Mouse (Mus musculus): Measurements from ENCODE around the gene Otulin. TPM values are rescaled to one million over a fixed set of nuclear protein-coding genes. Genes with fewer than 3 reads are reported as not detected.

Otulin gene
- polyA plus RNA-seq, 1 experiment, result 36.9 TPM

DNA sequence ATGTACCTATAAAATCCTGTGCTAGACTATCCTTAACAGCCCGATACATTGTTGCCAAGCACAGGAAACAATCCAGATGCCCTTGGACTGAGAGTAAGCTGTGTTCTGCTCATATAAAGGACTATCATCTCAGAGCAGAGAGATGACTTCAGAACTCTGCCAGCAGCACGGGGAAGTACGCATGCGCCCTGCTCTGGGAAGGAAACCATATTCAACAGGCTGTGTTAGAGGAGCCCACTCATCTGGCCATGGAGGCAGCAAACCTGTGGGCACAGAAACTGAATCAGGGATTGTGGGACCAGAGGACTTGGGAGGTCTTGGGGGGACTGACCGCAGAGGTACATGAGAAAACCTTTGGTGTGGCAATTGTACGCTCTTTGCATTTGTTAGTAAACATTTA lies 31.2 kb upstream of the Otulin start:
- Histone ChIP-seq H3K4me2 (ENCODE audit: low read depth) (no peak overlapping the region), H3K27me3 (ENCODE audit: control insufficient read depth, insufficient read depth, insufficient read length) (peaks cover 6% of the 10 kb centered on the region), H3K79me2 (ENCODE audit: control insufficient read depth, insufficient read depth) (no peaks in the 10 kb centered on the region), H3K4me3 (no peak overlapping the region), H3K36me3 (ENCODE audit: control insufficient read depth, insufficient read depth) (no peaks in the 10 kb centered on the region), H3ac (ENCODE audit: control insufficient read depth, insufficient read length) (no peak overlapping the region)
- no peak for TF ChIP-seq SRF (IDR thresholded peaks at IDR 0.05; ENCODE audit: control insufficient read depth, insufficient read length, low read depth)
- TF ChIP-seq TCF3 (IDR thresholded peaks at IDR 0.05; ENCODE audit: insufficient read length, low read depth), result no peak
- TF ChIP-seq POLR2AphosphoS2 (IDR thresholded peaks at IDR 0.05; ENCODE audit: insufficient read length, low read depth), result no peak
- TF ChIP-seq POLR2A (IDR thresholded peaks at IDR 0.05; ENCODE audit: insufficient read length, low read depth), result no peak
- TF ChIP-seq MAX (IDR thresholded peaks at IDR 0.05; ENCODE audit: low read depth), result no peak
- TF ChIP-seq MYOG (IDR thresholded peaks at IDR 0.05; ENCODE audit: control insufficient read depth in 1 of 3, insufficient read depth in 1 of 3, insufficient read length in 2 of 3, low read depth in 2 of 3), result no peak
- TF ChIP-seq E2F4 (IDR thresholded peaks at IDR 0.05; ENCODE audit: insufficient read depth), result no peak
- TF ChIP-seq USF1 (IDR thresholded peaks at IDR 0.05; ENCODE audit: low read depth), result no peak
- no peak for TF ChIP-seq REST (IDR thresholded peaks at IDR 0.05; ENCODE audit: insufficient read depth, insufficient read length)
- no peak for TF ChIP-seq CEBPB (IDR thresholded peaks at IDR 0.05; ENCODE audit: insufficient read depth, poor library complexity, severe bottlenecking)
- no peak for TF ChIP-seq TCF12 (IDR thresholded peaks at IDR 0.05; ENCODE audit: insufficient read depth, poor library complexity, severe bottlenecking)
- TF ChIP-seq MYOD1 (IDR thresholded peaks at IDR 0.05; ENCODE audit: control insufficient read depth in 1 of 3, insufficient read length in 2 of 3, low read depth in 2 of 3), result no peak

DNA sequence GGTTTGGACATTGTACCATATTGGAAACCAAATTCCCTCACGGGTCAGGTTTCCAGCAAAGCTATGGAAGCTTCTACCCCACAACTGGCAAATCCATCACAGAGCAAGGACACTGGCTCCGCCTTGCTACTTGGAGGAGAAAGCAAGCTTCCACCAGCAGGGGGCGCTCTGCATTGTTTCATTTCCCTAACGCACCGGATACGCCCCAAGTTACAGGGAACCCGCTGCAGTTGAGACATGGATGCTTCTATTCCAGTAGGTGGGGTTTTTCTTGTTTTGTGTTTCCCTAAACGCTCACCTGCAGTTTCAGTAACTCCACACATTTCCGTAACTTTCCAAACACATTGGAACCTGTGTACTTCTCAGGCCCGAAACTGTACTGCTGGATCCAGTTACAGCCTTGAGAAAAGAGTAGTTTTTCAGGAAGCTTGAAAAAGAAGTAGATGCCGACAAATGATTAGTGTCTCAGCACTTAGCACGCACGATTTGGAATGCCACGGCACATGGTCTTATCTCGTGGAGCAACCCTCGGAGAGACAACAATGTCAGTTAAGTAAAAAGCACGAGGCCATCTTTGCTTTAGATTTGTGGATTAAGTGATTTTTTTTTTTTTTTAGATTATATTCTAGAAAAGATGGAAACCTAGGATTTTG lies 29.2 kb upstream of the Otulin start:
- Histone ChIP-seq H3K4me2 (ENCODE audit: low read depth) (no peak overlapping the region), H3K4me3 (no peak overlapping the region), H3ac (ENCODE audit: control insufficient read depth, insufficient read length) (no peak overlapping the region), H3K27me3 (ENCODE audit: control insufficient read depth, insufficient read depth, insufficient read length) (no peaks in the 10 kb centered on the region), H3K79me2 (ENCODE audit: control insufficient read depth, insufficient read depth) (no peaks in the 10 kb centered on the region), H3K36me3 (ENCODE audit: control insufficient read depth, insufficient read depth) (no peaks in the 10 kb centered on the region)
- TF ChIP-seq REST (IDR thresholded peaks at IDR 0.05; ENCODE audit: insufficient read depth, insufficient read length) (no peak), POLR2A (IDR thresholded peaks at IDR 0.05; ENCODE audit: insufficient read length, low read depth) (no peak), CEBPB (IDR thresholded peaks at IDR 0.05; ENCODE audit: insufficient read depth, poor library complexity, severe bottlenecking) (no peak), TCF12 (IDR thresholded peaks at IDR 0.05; ENCODE audit: insufficient read depth, poor library complexity, severe bottlenecking) (no peak), MAX (IDR thresholded peaks at IDR 0.05; ENCODE audit: low read depth) (no peak), MYOG (IDR thresholded peaks at IDR 0.05; ENCODE audit: control insufficient read depth in 1 of 3, insufficient read depth in 1 of 3, insufficient read length in 2 of 3, low read depth in 2 of 3) (no peak), POLR2AphosphoS2 (IDR thresholded peaks at IDR 0.05; ENCODE audit: insufficient read length, low read depth) (no peak), USF1 (IDR thresholded peaks at IDR 0.05; ENCODE audit: low read depth) (no peak), TCF3 (IDR thresholded peaks at IDR 0.05; ENCODE audit: insufficient read length, low read depth) (no peak), SRF (IDR thresholded peaks at IDR 0.05; ENCODE audit: control insufficient read depth, insufficient read length, low read depth) (no peak), E2F4 (IDR thresholded peaks at IDR 0.05; ENCODE audit: insufficient read depth) (no peak), MYOD1 (IDR thresholded peaks at IDR 0.05; ENCODE audit: control insufficient read depth in 1 of 3, insufficient read length in 2 of 3, low read depth in 2 of 3) (no peak)

DNA sequence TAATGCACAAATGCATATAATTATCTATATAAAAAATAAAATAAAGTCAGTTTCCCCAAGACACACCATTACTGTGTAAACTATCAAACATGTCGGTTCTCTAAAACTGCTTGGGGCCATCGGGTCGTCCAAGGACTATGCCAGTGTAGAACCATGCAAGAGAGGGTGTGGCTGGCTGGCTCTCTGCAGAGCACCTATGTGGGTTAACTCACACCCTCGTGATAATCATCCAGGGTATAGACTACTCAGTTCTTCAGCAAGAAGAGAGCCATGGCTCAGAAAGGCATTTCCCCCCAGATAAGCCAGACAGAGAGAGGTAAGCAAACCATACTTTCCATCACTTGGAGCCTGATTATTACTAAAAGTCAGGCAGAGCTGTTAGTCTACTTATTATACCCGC lies 28.6 kb upstream of the Otulin start:
- H3K4me3 ChIP-seq, result no peak overlapping the region
- TF ChIP-seq MAX (IDR thresholded peaks at IDR 0.05; ENCODE audit: low read depth) (no peak), CEBPB (IDR thresholded peaks at IDR 0.05; ENCODE audit: insufficient read depth, poor library complexity, severe bottlenecking) (no peak), POLR2AphosphoS2 (IDR thresholded peaks at IDR 0.05; ENCODE audit: insufficient read length, low read depth) (no peak), TCF12 (IDR thresholded peaks at IDR 0.05; ENCODE audit: insufficient read depth, poor library complexity, severe bottlenecking) (no peak), USF1 (IDR thresholded peaks at IDR 0.05; ENCODE audit: low read depth) (no peak), POLR2A (IDR thresholded peaks at IDR 0.05; ENCODE audit: insufficient read length, low read depth) (no peak), TCF3 (IDR thresholded peaks at IDR 0.05; ENCODE audit: insufficient read length, low read depth) (no peak), MYOG (IDR thresholded peaks at IDR 0.05; ENCODE audit: control insufficient read depth in 1 of 3, insufficient read depth in 1 of 3, insufficient read length in 2 of 3, low read depth in 2 of 3) (no peak), SRF (IDR thresholded peaks at IDR 0.05; ENCODE audit: control insufficient read depth, insufficient read length, low read depth) (no peak), MYOD1 (IDR thresholded peaks at IDR 0.05; ENCODE audit: control insufficient read depth in 1 of 3, insufficient read length in 2 of 3, low read depth in 2 of 3) (no peak), REST (IDR thresholded peaks at IDR 0.05; ENCODE audit: insufficient read depth, insufficient read length) (no peak), E2F4 (IDR thresholded peaks at IDR 0.05; ENCODE audit: insufficient read depth) (no peak)
- H3K79me2 ChIP-seq (ENCODE audit: control insufficient read depth, insufficient read depth), result no peaks in the 10 kb centered on the region
- no peak overlapping the region for H3ac ChIP-seq (ENCODE audit: control insufficient read depth, insufficient read length)
- H3K4me2 ChIP-seq (ENCODE audit: low read depth), result no peak overlapping the region
- no peaks in the 10 kb centered on the region for H3K27me3 ChIP-seq (ENCODE audit: control insufficient read depth, insufficient read depth, insufficient read length)
- H3K36me3 ChIP-seq (ENCODE audit: control insufficient read depth, insufficient read depth), result no peaks in the 10 kb centered on the region

DNA sequence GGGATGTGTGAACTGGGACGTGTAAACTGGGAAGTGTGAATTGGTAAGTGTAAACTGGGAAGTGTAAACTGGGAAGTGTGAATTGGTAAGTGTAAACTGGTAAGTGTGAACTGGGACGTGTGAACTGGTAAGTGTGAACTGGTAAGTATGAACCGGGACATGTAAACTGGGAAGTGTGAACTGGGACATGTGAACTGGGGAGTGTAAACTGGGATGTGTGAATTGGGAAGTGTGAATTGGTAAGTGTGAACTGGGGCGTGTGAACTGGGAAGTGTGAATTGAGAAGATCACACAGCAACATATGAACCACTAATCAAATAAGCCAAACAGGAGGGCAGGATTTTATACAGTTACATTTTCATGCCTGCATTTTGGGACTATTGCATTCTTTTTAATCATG lies 27.9 kb upstream of the Otulin start:
- Histone ChIP-seq H3K4me2 (ENCODE audit: low read depth) (no peak overlapping the region), H3K4me3 (no peak overlapping the region), H3ac (ENCODE audit: control insufficient read depth, insufficient read length) (no peak overlapping the region), H3K27me3 (ENCODE audit: control insufficient read depth, insufficient read depth, insufficient read length) (no peaks in the 10 kb centered on the region), H3K36me3 (ENCODE audit: control insufficient read depth, insufficient read depth) (no peaks in the 10 kb centered on the region), H3K79me2 (ENCODE audit: control insufficient read depth, insufficient read depth) (no peaks in the 10 kb centered on the region)
- TF ChIP-seq POLR2A (IDR thresholded peaks at IDR 0.05; ENCODE audit: insufficient read length, low read depth) (no peak), REST (IDR thresholded peaks at IDR 0.05; ENCODE audit: insufficient read depth, insufficient read length) (no peak), TCF3 (IDR thresholded peaks at IDR 0.05; ENCODE audit: insufficient read length, low read depth) (no peak), USF1 (IDR thresholded peaks at IDR 0.05; ENCODE audit: low read depth) (no peak), SRF (IDR thresholded peaks at IDR 0.05; ENCODE audit: control insufficient read depth, insufficient read length, low read depth) (no peak), E2F4 (IDR thresholded peaks at IDR 0.05; ENCODE audit: insufficient read depth) (no peak), TCF12 (IDR thresholded peaks at IDR 0.05; ENCODE audit: insufficient read depth, poor library complexity, severe bottlenecking) (no peak), CEBPB (IDR thresholded peaks at IDR 0.05; ENCODE audit: insufficient read depth, poor library complexity, severe bottlenecking) (no peak), MAX (IDR thresholded peaks at IDR 0.05; ENCODE audit: low read depth) (no peak), MYOD1 (IDR thresholded peaks at IDR 0.05; ENCODE audit: control insufficient read depth in 1 of 3, insufficient read length in 2 of 3, low read depth in 2 of 3) (no peak), MYOG (IDR thresholded peaks at IDR 0.05; ENCODE audit: control insufficient read depth in 1 of 3, insufficient read depth in 1 of 3, insufficient read length in 2 of 3, low read depth in 2 of 3) (no peak), POLR2AphosphoS2 (IDR thresholded peaks at IDR 0.05; ENCODE audit: insufficient read length, low read depth) (no peak)

Data from myocyte (in vitro differentiated cells).